Mouse (Mus musculus): ENCODE results near the gene Zcchc7. TPM values are rescaled to one million over a fixed set of nuclear protein-coding genes. Genes with fewer than 3 reads are reported as not detected.

Zcchc7 gene
- total and polyA plus RNA-seq, 2 experiments from 2014 or later, result 17.3 to 34.5 TPM

GRCm38 (mm10) chr4:44709740-44710700, 45.7 kb upstream of the Zcchc7 start, which contains the start of gene Pax5:
TSS of gene Pax5 (minus strand) at chr4:44710487.
- no peak within 1 kb of the TSS for H3K4me3 ChIP-seq (ENCODE audit: low read depth, low read length)
- no peak for ATAC-seq (ENCODE audit: low FRiP score)
- no peaks in the 10 kb centered on the region for H3K4me1 ChIP-seq (ENCODE audit: insufficient read depth, low read length)
- H3K9ac ChIP-seq (replicated peaks; ENCODE audit: low read length, poor library complexity, severe bottlenecking), result no peak within 1 kb of the TSS
- no peak for TF ChIP-seq CTCF (IDR thresholded peaks at IDR 0.05)
- no peak within 1 kb of the TSS for H3K27ac ChIP-seq (ENCODE audit: low read depth, low read length)
- H3K27me3 ChIP-seq (ENCODE audit: insufficient read depth, low read length), result peaks cover 75% of the 10 kb centered on the region
- no peaks in the 10 kb centered on the region for H3K9me3 ChIP-seq (ENCODE audit: low read length)
- no peak for DNase-seq (ENCODE audit: low spot score)
- no peak within 1 kb of the TSS for H3K4me2 ChIP-seq (ENCODE audit: low read depth, low read length, poor library complexity, severe bottlenecking)
- no peaks in the 10 kb centered on the region for H3K36me3 ChIP-seq (ENCODE audit: insufficient read depth, low read length)
- WGBS, result 22% methylated on average over 16 of the region's 16 CpGs

- no peak overlapping the region for H3K4me3 ChIP-seq (ENCODE audit: low read depth, low read length)
- no peak overlapping the region for H3K4me2 ChIP-seq (ENCODE audit: low read depth, low read length, poor library complexity, severe bottlenecking)
- no peak for TF ChIP-seq CTCF (IDR thresholded peaks at IDR 0.05)
- ATAC-seq (ENCODE audit: low FRiP score) (no peak), DNase-seq (ENCODE audit: low spot score) (no peak)
- no peaks in the 10 kb centered on the region for H3K9me3 ChIP-seq (ENCODE audit: low read length)
- H3K4me1 ChIP-seq (ENCODE audit: insufficient read depth, low read length), result no peaks in the 10 kb centered on the region
- no peak overlapping the region for H3K9ac ChIP-seq (replicated peaks; ENCODE audit: low read length, poor library complexity, severe bottlenecking)
- H3K36me3 ChIP-seq (ENCODE audit: insufficient read depth, low read length), result no peaks in the 10 kb centered on the region
- 2% methylated on average over 30 of the region's 30 CpGs for WGBS
- H3K27me3 ChIP-seq (ENCODE audit: insufficient read depth, low read length), result peaks cover 73% of the 10 kb centered on the region
- no peak overlapping the region for H3K27ac ChIP-seq (ENCODE audit: low read depth, low read length)
These were observed 45.0 kb upstream of the Zcchc7 start for GRCm38 (mm10) chr4:44710701-44711097.

GRCm38 (mm10) chr4:44711136-44711900, 44.4 kb upstream of the Zcchc7 start:
- H3K4me1 ChIP-seq (ENCODE audit: insufficient read depth, low read length), result no peaks in the 10 kb centered on the region
- H3K27me3 ChIP-seq (ENCODE audit: insufficient read depth, low read length), result peaks cover 69% of the 10 kb centered on the region
- no peaks in the 10 kb centered on the region for H3K36me3 ChIP-seq (ENCODE audit: insufficient read depth, low read length)
- H3K4me2 ChIP-seq (ENCODE audit: low read depth, low read length, poor library complexity, severe bottlenecking), result peak overlapping the region; percentile 31; the same call in 1 of the 2 replicates
- H3K4me3 ChIP-seq (ENCODE audit: low read depth, low read length), result no peak overlapping the region
- WGBS, result 3% methylated on average over 25 of the region's 25 CpGs
- DNase-seq (ENCODE audit: low spot score), result no peak
- H3K9ac ChIP-seq (replicated peaks; ENCODE audit: low read length, poor library complexity, severe bottlenecking), result no peak overlapping the region
- H3K9me3 ChIP-seq (ENCODE audit: low read length), result no peaks in the 10 kb centered on the region
- no peak for ATAC-seq (ENCODE audit: low FRiP score)
- no peak overlapping the region for H3K27ac ChIP-seq (ENCODE audit: low read depth, low read length)
- TF ChIP-seq CTCF (IDR thresholded peaks at IDR 0.05), result no peak

- H3K4me3 ChIP-seq (ENCODE audit: low read depth, low read length), result peak overlapping the region; percentile 16; the same call in 1 of the 2 replicates
- no peak for DNase-seq (ENCODE audit: low spot score)
- no peaks in the 10 kb centered on the region for H3K36me3 ChIP-seq (ENCODE audit: insufficient read depth, low read length)
- no peak for ATAC-seq (ENCODE audit: low FRiP score)
- H3K9ac ChIP-seq (replicated peaks; ENCODE audit: low read length, poor library complexity, severe bottlenecking), result no peak overlapping the region
- H3K27ac ChIP-seq (ENCODE audit: low read depth, low read length), result no peak overlapping the region
- WGBS, result under 1% methylated on average over 25 of the region's 25 CpGs
- no peaks in the 10 kb centered on the region for H3K9me3 ChIP-seq (ENCODE audit: low read length)
- H3K4me1 ChIP-seq (ENCODE audit: insufficient read depth, low read length), result no peaks in the 10 kb centered on the region
- peaks cover 68% of the 10 kb centered on the region for H3K27me3 ChIP-seq (ENCODE audit: insufficient read depth, low read length)
- TF ChIP-seq CTCF (IDR thresholded peaks at IDR 0.05), result no peak
- H3K4me2 ChIP-seq (ENCODE audit: low read depth, low read length, poor library complexity, severe bottlenecking), result peak overlapping the region; percentile 31
These were observed 43.5 kb upstream of the Zcchc7 start for GRCm38 (mm10) chr4:44712051-44712700.

- no peak overlapping the region for H3K9ac ChIP-seq (replicated peaks; ENCODE audit: low read length, poor library complexity, severe bottlenecking)
- no peaks in the 10 kb centered on the region for H3K4me1 ChIP-seq (ENCODE audit: insufficient read depth, low read length)
- DNase-seq (ENCODE audit: low spot score) (no peak), ATAC-seq (ENCODE audit: low FRiP score) (no peak)
- no peak for TF ChIP-seq CTCF (IDR thresholded peaks at IDR 0.05)
- H3K27me3 ChIP-seq (ENCODE audit: insufficient read depth, low read length), result peaks cover 68% of the 10 kb centered on the region
- H3K9me3 ChIP-seq (ENCODE audit: low read length), result no peaks in the 10 kb centered on the region
- peak overlapping the region; percentile 39 for H3K4me2 ChIP-seq (ENCODE audit: low read depth, low read length, poor library complexity, severe bottlenecking)
- H3K27ac ChIP-seq (ENCODE audit: low read depth, low read length), result peak overlapping the region; percentile 26; the same call in 1 of the 2 replicates
- H3K36me3 ChIP-seq (ENCODE audit: insufficient read depth, low read length), result no peaks in the 10 kb centered on the region
- WGBS, result 2% methylated on average over 50 of the region's 50 CpGs
- H3K4me3 ChIP-seq (ENCODE audit: low read depth, low read length), result 0 out of 2 replicates have a peak overlapping the region, but pooled peaks have one; percentile 3
These were observed 42.7 kb upstream of the Zcchc7 start for GRCm38 (mm10) chr4:44712786-44713553.
